14 mouse cellular contexts compared by ENCODE assay signal in the genomic region with DNA sequence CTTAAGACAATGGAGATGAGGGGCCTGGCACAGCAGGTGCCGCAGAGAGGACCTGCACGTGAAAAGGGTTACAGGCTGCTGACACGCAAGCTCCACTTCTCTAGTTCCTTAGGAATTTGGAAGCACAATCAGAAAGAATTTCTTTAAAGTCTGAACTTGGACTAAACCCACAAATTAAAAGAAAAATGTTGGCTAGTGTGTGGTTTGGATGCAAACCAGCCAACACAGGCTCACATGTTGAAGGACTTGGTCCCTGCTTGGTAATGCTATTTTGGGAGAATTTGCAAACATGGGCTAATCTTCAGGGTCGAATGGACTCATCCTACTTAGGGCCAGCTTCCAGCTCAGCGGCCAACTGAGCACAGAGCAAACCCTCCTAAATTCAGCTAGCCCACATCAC.
"Had no signal": no experiment of that assay in that cellular context is flagged by ENCODE, and none has a peak within 500 bp of the region (broad histone marks: within the 10 kb centered on the region; RNA-seq: fewer than 3 reads in every experiment).

No protein-coding gene starts in this region.

- H3K9me3 ChIP-seq: limb, embryonic 12.5 days; liver, embryonic 13.5 days; lung, embryonic 15.5 days; midbrain, embryonic 13.5 days; stomach, embryonic 15.5 days had no signal

- H3K4me1 ChIP-seq: liver, embryonic 13.5 days; lung, embryonic 15.5 days; midbrain, embryonic 13.5 days; stomach, embryonic 15.5 days had no signal

- H3K4me2 ChIP-seq: limb, embryonic 12.5 days; liver, embryonic 13.5 days; lung, embryonic 15.5 days; midbrain, embryonic 13.5 days; stomach, embryonic 15.5 days had no signal

- H3K27me3 ChIP-seq: lung, embryonic 15.5 days; midbrain, embryonic 13.5 days; stomach, embryonic 15.5 days had no signal

- H3K36me3 ChIP-seq: limb, embryonic 12.5 days; liver, embryonic 13.5 days; lung, embryonic 15.5 days; midbrain, embryonic 13.5 days; stomach, embryonic 15.5 days had no signal

- H3K27ac ChIP-seq: limb, embryonic 12.5 days; liver, embryonic 13.5 days; lung, embryonic 15.5 days; midbrain, embryonic 13.5 days; stomach, embryonic 15.5 days had no signal

- ATAC-seq: liver, postnatal 0 days; midbrain, embryonic 13.5 days had no signal

- DNase-seq: kidney, adult 9 months; layer of hippocampus, postnatal 36 days; liver; liver, embryonic 13.5 days; liver, postnatal 0 days; lung, postnatal 36 days; right cerebral cortex, postnatal 4 days; spleen, adult 18-20 months; thymus, adult 2 months; thymus, postnatal 36 days had no signal

- H3K9ac ChIP-seq: limb, embryonic 12.5 days; liver, embryonic 13.5 days; liver, postnatal 0 days; lung, embryonic 15.5 days; midbrain, embryonic 13.5 days; stomach, embryonic 15.5 days had no signal

- H3K4me3 ChIP-seq: limb, embryonic 12.5 days; liver, embryonic 13.5 days; lung, embryonic 15.5 days; midbrain, embryonic 13.5 days; stomach, embryonic 15.5 days had no signal
